ENCODE assay signal across 32 mouse cellular contexts in the genomic region with DNA sequence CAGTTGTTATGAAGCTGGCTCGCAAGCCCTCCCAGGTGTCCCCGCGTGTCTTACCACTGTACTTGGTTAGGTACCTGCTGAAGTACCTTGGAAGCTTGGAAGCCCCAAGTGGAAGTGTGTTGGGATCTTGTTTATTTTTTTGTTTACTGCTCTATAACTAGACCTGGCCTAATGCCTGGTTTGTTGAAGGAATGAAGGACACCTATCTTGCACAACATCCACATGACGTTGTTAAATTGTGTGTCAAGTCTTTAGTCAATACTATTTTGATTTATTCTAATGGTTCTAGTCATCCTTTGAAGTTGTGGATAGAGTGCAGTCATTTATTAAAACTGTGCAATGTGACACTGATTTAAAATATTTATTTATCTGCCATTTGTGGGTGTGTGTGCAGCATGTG.
"Had no signal": no experiment of that assay in that cellular context is flagged by ENCODE, and none has a peak within 500 bp of the region (broad histone marks: within the 10 kb centered on the region; RNA-seq: fewer than 3 reads in every experiment).

No protein-coding gene starts in this region.

- H3K4me1 ChIP-seq: limb, embryonic 10.5 days; limb, embryonic 12.5 days; limb, embryonic 15.5 days; liver, embryonic 12.5 days; liver, embryonic 13.5 days; liver, embryonic 15.5 days; lung, embryonic 15.5 days; midbrain, embryonic 10.5 days; midbrain, embryonic 12.5 days; midbrain, embryonic 13.5 days; midbrain, embryonic 15.5 days; neural tube, embryonic 12.5 days had no signal

- H3K9me3 ChIP-seq: limb, embryonic 10.5 days; limb, embryonic 12.5 days; limb, embryonic 13.5 days; limb, embryonic 15.5 days; liver, embryonic 12.5 days; liver, embryonic 13.5 days; liver, embryonic 15.5 days; lung, embryonic 15.5 days; megakaryocyte, embryonic 14.5 days; midbrain, embryonic 10.5 days; midbrain, embryonic 12.5 days; midbrain, embryonic 13.5 days; midbrain, embryonic 15.5 days; neural tube, embryonic 12.5 days had no signal

- H3K4me3 ChIP-seq: left cerebral cortex, adult 2 months; limb, embryonic 10.5 days; limb, embryonic 12.5 days; limb, embryonic 13.5 days; limb, embryonic 15.5 days; liver, embryonic 12.5 days; liver, embryonic 13.5 days; liver, embryonic 15.5 days; lung, embryonic 15.5 days; megakaryocyte, embryonic 14.5 days; midbrain, embryonic 10.5 days; midbrain, embryonic 12.5 days; midbrain, embryonic 13.5 days; midbrain, embryonic 15.5 days; myocyte; neural tube, embryonic 12.5 days had no signal

- H3K27me3 ChIP-seq: limb, embryonic 12.5 days; limb, embryonic 13.5 days; limb, embryonic 15.5 days; liver, embryonic 12.5 days; liver, embryonic 13.5 days; liver, embryonic 15.5 days; lung, embryonic 15.5 days; midbrain, embryonic 12.5 days; midbrain, embryonic 13.5 days; midbrain, embryonic 15.5 days; neural tube, embryonic 12.5 days had no signal

- H3K9ac ChIP-seq: limb, embryonic 12.5 days; limb, embryonic 13.5 days; limb, embryonic 15.5 days; liver, embryonic 12.5 days; liver, embryonic 13.5 days; liver, embryonic 14.5 days; liver, embryonic 15.5 days; lung, embryonic 14.5 days; lung, embryonic 15.5 days; midbrain, embryonic 12.5 days; midbrain, embryonic 13.5 days; midbrain, embryonic 15.5 days; neural tube, embryonic 12.5 days had no signal

- H3K27ac ChIP-seq: left cerebral cortex, adult 2 months; limb, embryonic 10.5 days; limb, embryonic 12.5 days; limb, embryonic 13.5 days; limb, embryonic 15.5 days; liver, embryonic 12.5 days; liver, embryonic 13.5 days; liver, embryonic 14.5 days; liver, embryonic 15.5 days; lung, embryonic 15.5 days; macrophage; midbrain, embryonic 10.5 days; midbrain, embryonic 12.5 days; midbrain, embryonic 13.5 days; midbrain, embryonic 15.5 days; neural tube, embryonic 12.5 days had no signal

- ATAC-seq: liver, embryonic 12.5 days; lung, postnatal 0 days; midbrain, embryonic 13.5 days; midbrain, embryonic 15.5 days; midbrain, embryonic 16.5 days had no signal

- DNase-seq: left cerebral cortex, postnatal 4 days; liver; liver, embryonic 13.5 days; lung, adult 18-20 months; lung, adult 2 months; lung, embryonic 14.5 days; lung, postnatal 10 days; lung, postnatal 14 days; lung, postnatal 36 days; lung, postnatal 4 days; midbrain, embryonic 14.5 days had no signal

- H3K4me2 ChIP-seq: limb, embryonic 12.5 days; limb, embryonic 13.5 days; limb, embryonic 15.5 days; liver, embryonic 11.5 days; liver, embryonic 12.5 days; liver, embryonic 13.5 days; liver, embryonic 15.5 days; lung, embryonic 14.5 days; lung, embryonic 15.5 days; midbrain, embryonic 11.5 days; midbrain, embryonic 12.5 days; midbrain, embryonic 13.5 days; midbrain, embryonic 15.5 days; neural tube, embryonic 12.5 days had no signal

- H3K36me3 ChIP-seq: limb, embryonic 10.5 days; limb, embryonic 12.5 days; limb, embryonic 13.5 days; limb, embryonic 15.5 days; liver, embryonic 12.5 days; liver, embryonic 13.5 days; liver, embryonic 15.5 days; lung, embryonic 15.5 days; midbrain, embryonic 10.5 days; midbrain, embryonic 12.5 days; midbrain, embryonic 13.5 days; midbrain, embryonic 15.5 days; neural tube, embryonic 12.5 days had no signal
